Mouse (Mus musculus) G1E (cell line): ENCODE data around the gene Dock4. TPM values are rescaled to one million over a fixed set of nuclear protein-coding genes. Genes with fewer than 3 reads are reported as not detected.
"Not testable (repeated sequence)": the region's sequence is repeated elsewhere in the genome, so short reads cannot be mapped to it uniquely, and the experiment has no call there.

ENCODE experiments used
- ATAC-seq: 2 replicates; pipeline ENCODE4 v1.8.0; 2016; ENCODE audit warnings: mild to moderate bottlenecking; ENCODE audit not compliant: insufficient number of reproducible peaks, poor library complexity, low FRiP score, severe bottlenecking; ENCODE audit errors: extremely low read depth
- DNase-seq: peaks from one replicate; pipeline ENCODE4 v3.0.0; 2012; ENCODE audit warnings: low spot score
- H3K27me3 ChIP-seq: 2 replicates; pipeline ENCODE4 v1.6.1; 2012; ENCODE audit warnings: mild to moderate bottlenecking, low read length, inconsistent platforms; ENCODE audit not compliant: insufficient read depth
- H3K36me3 ChIP-seq: replicated peaks from 2 replicates; pipeline ENCODE3; 2012; ENCODE audit warnings: mild to moderate bottlenecking, inconsistent platforms
- H3K4me1 ChIP-seq: 2 replicates; pipeline ENCODE4 v1.6.1; 2012; ENCODE audit warnings: low read depth, low read length, inconsistent platforms, mixed read lengths; ENCODE audit not compliant: insufficient read depth
- H3K4me3 ChIP-seq: 2 replicates; pipeline ENCODE4 v1.5.1; 2012; ENCODE audit warnings: low read depth, mild to moderate bottlenecking, inconsistent platforms, low read length, moderate library complexity, mixed read lengths
- H3K9me3 ChIP-seq: replicated peaks from 2 replicates; pipeline ENCODE4 v1.6.1; 2012; ENCODE audit warnings: inconsistent platforms
- CTCF ChIP-seq: IDR thresholded peaks from 2 replicates; pipeline ENCODE4 v1.5.1; 2012; ENCODE audit warnings: low read depth, low read length, inconsistent platforms, mixed read lengths
- GATA1 ChIP-seq: IDR thresholded peaks from 2 replicates; pipeline ENCODE4 v1.6.1; 2012; ENCODE audit warnings: borderline replicate concordance, low read length, inconsistent platforms, mixed read lengths
- GATA2 ChIP-seq: IDR thresholded peaks from 2 replicates; pipeline ENCODE4 v1.6.1; 2012; ENCODE audit warnings: low read depth, low read length, inconsistent platforms, borderline replicate concordance
- POLR2AphosphoS5 ChIP-seq: IDR thresholded peaks from 2 replicates; pipeline ENCODE4 v1.6.1; 2012; ENCODE audit warnings: low read depth, low read length, inconsistent platforms; ENCODE audit not compliant: insufficient replicate concordance
- TAL1 ChIP-seq: conservative IDR thresholded peaks from 2 replicates; pipeline ENCODE4 v1.6.1; 2012; ENCODE audit warnings: low read depth, low read length, inconsistent platforms, mixed read lengths
- polyA plus RNA-seq: library from polyadenylated mRNA; stranded (reverse); fragments of >175 nt; gene quantifications from 2 replicates; pipeline ENCODE4 v1.2.3, GENCODE M21; 2012
- total RNA-seq, 2 experiments: library from RNA; stranded (forward) in 1 of 2; stranded (reverse) in 1 of 2; fragments of 200-1000 nt in 1 of 2; fragments of >200 nt in 1 of 2; fragmentation: Nextera tagmentation in 1 of 2; gene quantifications; 2 replicates each; pipeline ENCODE4 v1.2.3; 2014 to 2017

The Dock4 gene
- total and polyA plus RNA-seq, 3 experiments, result 0.01 to 1.2 (median 0.68) TPM

DNA sequence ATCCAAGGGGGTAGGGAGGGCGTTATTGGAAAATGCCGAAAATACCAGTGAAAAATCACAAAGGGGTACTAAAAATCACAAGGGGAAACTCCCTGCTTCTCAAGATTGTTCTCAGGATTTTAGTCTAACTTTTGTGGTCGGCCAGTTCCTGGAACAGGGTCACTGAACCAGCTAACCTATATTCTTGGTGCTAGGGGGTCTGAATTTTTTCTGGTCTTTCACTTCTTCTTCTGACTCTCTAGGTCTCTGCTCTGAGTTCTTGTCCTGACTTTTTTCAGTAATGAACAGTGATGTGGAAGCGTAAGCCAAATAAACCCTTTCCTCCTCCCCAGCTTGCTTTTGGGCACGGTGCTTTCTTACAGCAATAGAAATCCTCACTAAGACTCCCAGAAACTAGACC, 424.6 kb downstream of the Dock4 start:
- Histone ChIP-seq H3K4me3 (no peak overlapping the region), H3K36me3 (no peaks in the 10 kb centered on the region), H3K27me3 (no peaks in the 10 kb centered on the region), H3K4me1 (no peaks in the 10 kb centered on the region), H3K9me3 (peaks cover 6% of the 10 kb centered on the region; the same call in 1 of the 2 replicates)
- no peak for DNase-seq
- TF ChIP-seq GATA1, result no peak
- TF ChIP-seq TAL1, result no peak
- no peak for TF ChIP-seq GATA2
- no peak for TF ChIP-seq CTCF
- no peak for TF ChIP-seq POLR2AphosphoS5
- no peak for ATAC-seq

DNA sequence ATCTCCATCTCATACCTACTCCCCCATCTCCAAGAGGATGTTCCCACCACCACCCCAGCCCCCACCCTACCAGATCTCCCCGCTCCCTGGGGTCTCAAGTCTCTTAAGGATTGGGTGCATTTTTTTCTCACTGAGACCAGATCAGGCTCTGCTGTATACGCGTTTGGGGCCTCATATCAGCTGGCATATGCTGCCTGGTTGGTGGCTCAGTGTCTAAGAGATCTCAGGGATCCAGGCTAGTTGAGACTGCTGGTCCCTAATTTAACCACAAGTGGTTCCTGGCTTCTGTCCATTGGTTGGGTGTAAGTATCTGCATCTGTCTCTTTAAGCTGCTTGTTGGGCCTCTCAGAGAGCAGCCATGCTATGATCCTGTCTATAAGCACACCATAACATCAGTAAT, 427.0 kb downstream of the Dock4 start:
- TF ChIP-seq CTCF, result no peak
- Histone ChIP-seq H3K4me1 (no peaks in the 10 kb centered on the region), H3K36me3 (no peaks in the 10 kb centered on the region), H3K4me3 (no peak overlapping the region), H3K27me3 (no peaks in the 10 kb centered on the region), H3K9me3 (peaks cover 6% of the 10 kb centered on the region; the same call in 1 of the 2 replicates)
- no peak for DNase-seq
- ATAC-seq, result no peak

DNA sequence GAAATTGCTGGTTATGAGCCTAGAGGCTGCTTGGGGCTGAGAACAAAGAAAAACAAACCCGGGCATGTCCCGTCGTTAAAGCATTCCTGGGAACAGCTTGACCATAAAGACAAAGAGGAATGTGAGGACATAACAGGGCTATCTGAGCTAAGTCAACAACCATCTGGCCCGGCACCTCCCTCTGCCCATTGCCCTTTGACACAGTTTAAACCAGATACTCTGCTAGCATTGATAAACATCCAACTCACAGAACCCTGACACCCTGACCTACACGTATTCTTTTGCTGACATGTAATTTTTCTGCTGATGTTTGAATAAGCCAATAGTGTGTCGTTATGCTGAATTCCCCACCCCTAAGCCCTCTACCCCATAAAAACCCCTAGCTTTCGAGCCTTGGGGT, 427.5 kb downstream of the Dock4 start:
- not testable (repeated sequence) for H3K4me3 ChIP-seq, H3K36me3 ChIP-seq, H3K27me3 ChIP-seq, ATAC-seq, H3K4me1 ChIP-seq, DNase-seq, H3K9me3 ChIP-seq

DNA sequence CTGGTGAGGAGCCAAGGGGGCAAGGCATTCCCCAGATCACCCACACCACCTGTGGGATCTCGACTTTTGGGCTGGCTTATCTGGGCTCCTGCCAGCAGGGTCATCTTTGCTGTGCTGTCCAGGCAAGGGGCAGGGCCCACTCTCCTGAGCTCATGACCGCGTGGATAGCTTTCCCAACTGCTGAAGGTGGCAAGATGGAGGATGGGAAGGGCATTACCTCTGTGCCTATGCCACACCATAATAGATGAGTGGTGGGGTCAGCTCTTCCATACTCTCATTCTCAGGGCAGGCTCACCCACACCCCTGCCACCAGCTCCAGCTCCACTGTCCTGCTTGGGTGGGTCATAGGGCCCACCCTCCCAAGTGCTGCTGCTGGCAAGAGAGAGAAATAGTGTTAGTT, 439.2 kb downstream of the Dock4 start:
- peaks cover 13% of the 10 kb centered on the region for H3K9me3 ChIP-seq
- no peaks in the 10 kb centered on the region for H3K36me3 ChIP-seq
- DNase-seq (no peak), ATAC-seq (no peak)
- no peak overlapping the region for H3K4me3 ChIP-seq
- no peaks in the 10 kb centered on the region for H3K27me3 ChIP-seq
- no peaks in the 10 kb centered on the region for H3K4me1 ChIP-seq
- TF ChIP-seq GATA1, result no peak
- no peak for TF ChIP-seq TAL1
- TF ChIP-seq GATA2, result no peak
- TF ChIP-seq POLR2AphosphoS5, result no peak
- no peak for TF ChIP-seq CTCF

DNA sequence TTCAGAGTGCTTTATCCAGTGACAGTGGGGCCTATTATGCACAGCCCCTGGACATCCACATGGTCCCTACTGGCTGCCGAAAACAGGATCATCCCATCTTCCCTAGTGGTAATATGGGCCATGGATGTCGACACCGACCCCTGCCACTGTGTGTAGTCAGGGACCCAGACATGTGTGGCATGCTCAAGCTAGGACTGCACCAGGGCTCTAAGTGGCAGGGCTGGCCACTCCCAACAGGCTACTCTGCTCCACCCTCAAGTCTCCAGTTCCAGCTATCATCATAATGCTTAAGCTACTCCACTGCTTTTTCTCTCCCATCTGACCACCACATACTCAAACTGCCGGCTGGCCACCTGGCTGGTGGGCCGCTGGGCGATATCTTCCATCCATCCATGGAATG, 439.6 kb downstream of the Dock4 start:
- no peaks in the 10 kb centered on the region for H3K4me1 ChIP-seq
- ATAC-seq, result no peak; the same call in 1 of the 2 replicates
- peaks cover 13% of the 10 kb centered on the region for H3K9me3 ChIP-seq
- no peaks in the 10 kb centered on the region for H3K27me3 ChIP-seq
- no peak overlapping the region for H3K4me3 ChIP-seq
- H3K36me3 ChIP-seq, result no peaks in the 10 kb centered on the region
- no peak for DNase-seq
- TF ChIP-seq TAL1 (no peak), POLR2AphosphoS5 (no peak)

DNA sequence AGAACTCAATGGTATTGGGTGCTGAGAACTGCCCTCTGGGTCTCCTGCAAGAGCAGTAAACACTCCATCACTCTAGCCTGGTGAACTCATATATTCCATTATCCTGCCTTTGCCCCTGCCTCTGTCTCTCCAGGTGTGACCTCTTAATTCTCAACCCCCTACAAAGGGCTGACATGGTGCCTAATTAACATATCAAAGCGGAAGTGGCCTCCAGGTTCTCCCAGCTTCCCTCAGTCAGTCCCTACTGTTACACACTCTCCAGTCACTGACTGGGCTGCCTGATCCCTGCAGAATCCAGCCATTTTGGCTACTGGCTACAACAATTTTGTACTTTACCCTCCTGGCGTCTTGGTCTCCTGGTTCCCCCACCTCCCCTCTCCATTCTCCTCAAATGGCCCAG, 441.7 kb downstream of the Dock4 start:
- DNase-seq (no peak), ATAC-seq (no peak)
- no peaks in the 10 kb centered on the region for H3K27me3 ChIP-seq
- H3K4me1 ChIP-seq, result no peaks in the 10 kb centered on the region
- no peaks in the 10 kb centered on the region for H3K36me3 ChIP-seq
- H3K4me3 ChIP-seq, result no peak overlapping the region
- H3K9me3 ChIP-seq, result peaks cover 13% of the 10 kb centered on the region
- no peak for TF ChIP-seq CTCF
- no peak for TF ChIP-seq GATA1

DNA sequence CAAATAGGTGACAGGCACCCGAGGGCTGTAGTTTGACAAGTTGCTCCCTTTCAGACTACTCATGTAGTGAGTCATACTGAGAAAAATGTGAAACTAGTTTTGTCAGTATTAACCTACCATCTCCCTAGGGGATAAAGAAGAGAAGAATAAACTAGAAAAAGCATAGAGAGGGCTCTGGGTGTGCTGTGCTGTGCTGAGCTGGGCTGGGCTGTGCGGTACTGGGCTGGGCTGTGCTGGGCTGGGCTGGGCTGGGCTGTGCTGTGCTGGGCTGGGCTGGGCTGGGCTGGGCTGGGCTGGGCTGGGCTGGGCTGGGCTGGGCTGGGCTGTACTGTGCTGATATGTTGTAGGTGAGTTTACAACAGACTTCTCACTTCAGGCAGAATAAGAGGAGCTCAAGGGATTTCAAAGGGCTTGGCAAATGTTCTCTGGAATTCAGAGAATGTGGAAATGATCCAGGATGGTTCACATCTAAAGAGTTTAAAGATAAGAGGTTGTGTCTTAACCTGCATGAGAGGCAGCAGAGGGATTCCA, 442.6 kb downstream of the Dock4 start:
- ATAC-seq, result no peak
- H3K27me3 ChIP-seq, result no peaks in the 10 kb centered on the region
- no peak overlapping the region for H3K4me3 ChIP-seq
- H3K4me1 ChIP-seq, result no peaks in the 10 kb centered on the region
- H3K36me3 ChIP-seq, result no peaks in the 10 kb centered on the region
- TF ChIP-seq GATA2 (no peak), TAL1 (no peak), CTCF (no peak)
- H3K9me3 ChIP-seq, result peaks cover 13% of the 10 kb centered on the region
- no peak for DNase-seq
